Mouse (Mus musculus) urinary bladder, postnatal 10 days (tissue): ENCODE measurements around the gene Gdf15.
"Not testable (repeated sequence)": the region's sequence is repeated elsewhere in the genome, so short reads cannot be mapped to it uniquely, and the experiment has no call there.

Experiments
- DNase-seq: peaks from one replicate; pipeline ENCODE4 v3.0.0; 2022; ENCODE audit warnings: low spot score

Gene Gdf15

DNA sequence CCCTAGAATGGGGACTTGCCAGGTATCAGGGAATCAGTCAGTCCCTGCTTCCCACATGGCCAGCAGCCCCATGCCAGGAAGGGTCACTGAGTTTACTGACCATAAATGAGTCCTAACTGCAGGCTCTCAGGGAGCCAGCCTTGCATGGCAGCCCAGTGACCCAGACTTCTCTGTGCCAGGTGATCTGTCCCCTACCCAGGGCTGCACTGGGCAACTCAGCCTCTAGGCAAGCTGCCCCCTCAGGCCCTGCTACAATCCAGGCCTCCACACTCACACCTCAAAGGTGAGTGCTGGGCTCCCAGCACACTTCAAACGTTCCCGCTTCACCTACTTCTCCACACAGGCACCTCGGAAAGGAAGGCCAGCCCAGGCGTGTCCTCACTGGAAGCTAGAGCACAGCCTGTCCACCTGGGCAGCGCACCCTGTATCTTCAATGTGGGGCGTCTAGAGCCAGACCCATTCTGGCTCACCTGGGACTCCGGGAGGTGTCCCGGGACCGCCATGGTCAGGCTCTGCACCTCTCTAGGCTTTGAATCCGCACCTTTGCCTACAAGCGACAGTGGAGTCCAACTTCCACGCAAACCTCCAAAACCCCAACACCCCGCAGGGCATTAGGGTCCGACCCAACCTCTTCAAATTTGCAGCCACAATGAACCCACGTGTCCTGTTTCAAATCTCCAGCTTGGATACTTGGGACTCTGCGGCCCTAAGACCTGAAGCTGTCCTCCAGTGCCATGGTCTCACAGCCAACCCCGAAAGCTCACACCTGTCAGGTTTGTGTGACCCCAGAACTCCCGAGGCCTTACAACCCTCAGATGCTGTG, 25.3 kb downstream of the Gdf15 start:
- DNase-seq = no peak

DNA sequence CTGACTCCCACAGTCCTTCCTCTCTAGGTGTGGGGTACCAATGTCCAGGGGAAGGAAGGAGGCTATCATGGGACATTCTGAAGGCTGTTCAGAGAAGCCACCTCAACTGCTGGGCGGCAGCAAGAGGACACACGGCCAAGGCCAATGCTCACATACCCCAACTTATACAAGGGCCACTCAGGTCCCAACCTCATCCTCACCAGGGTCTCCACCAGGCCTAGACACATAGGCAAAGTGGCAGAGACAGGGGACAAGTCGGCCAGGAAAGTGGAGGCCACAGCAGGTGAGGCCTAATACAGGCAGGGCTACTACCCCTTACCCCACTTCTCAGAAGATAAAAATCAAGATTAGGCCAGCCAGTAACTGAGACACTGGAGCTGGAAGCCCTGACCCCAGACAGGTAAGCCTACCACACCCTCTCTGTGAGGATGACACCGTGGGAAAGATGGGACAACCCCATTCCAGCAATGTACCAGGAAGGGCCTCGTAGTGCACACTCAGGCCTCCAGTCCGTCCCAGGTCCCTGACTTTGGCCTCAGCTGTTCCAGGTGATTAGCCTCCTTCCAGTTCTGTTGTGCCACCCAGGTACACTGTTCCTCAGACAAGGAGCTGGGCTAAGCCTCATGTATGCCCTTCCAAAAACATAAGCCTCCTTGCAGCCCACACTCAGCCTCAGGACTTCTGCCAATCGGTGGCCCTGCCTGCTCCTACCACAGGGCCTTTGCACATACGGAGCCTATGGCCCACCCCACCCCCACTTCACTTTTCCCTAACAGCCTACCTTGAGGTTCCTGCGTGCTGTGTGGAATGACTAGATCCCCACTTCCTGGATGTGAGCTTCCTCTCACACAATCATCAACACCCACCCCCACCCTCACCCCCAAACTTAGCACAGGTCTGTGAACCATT, 26.1 kb downstream of the Gdf15 start:
- no peak for DNase-seq

DNA sequence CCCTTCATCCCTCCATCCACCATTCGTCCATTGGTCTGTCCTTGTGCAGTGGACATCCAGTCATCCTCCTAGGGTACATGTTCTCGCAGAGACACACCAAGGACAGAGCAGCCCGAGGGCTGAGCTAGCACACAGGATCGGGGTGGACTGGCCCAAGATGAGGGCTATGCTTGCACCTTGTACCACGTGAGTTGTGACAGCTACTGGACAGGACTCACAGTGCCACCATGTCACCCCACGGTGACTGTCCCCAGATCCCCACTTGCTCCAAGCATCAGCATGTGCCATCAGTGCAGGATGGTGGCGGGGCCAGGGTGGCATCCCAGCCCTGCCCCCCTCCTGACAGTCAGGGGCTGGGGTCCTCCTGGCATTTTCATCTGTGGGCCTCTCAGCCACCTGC, 27.7 kb downstream of the Gdf15 start:
- DNase-seq = no peak

DNA sequence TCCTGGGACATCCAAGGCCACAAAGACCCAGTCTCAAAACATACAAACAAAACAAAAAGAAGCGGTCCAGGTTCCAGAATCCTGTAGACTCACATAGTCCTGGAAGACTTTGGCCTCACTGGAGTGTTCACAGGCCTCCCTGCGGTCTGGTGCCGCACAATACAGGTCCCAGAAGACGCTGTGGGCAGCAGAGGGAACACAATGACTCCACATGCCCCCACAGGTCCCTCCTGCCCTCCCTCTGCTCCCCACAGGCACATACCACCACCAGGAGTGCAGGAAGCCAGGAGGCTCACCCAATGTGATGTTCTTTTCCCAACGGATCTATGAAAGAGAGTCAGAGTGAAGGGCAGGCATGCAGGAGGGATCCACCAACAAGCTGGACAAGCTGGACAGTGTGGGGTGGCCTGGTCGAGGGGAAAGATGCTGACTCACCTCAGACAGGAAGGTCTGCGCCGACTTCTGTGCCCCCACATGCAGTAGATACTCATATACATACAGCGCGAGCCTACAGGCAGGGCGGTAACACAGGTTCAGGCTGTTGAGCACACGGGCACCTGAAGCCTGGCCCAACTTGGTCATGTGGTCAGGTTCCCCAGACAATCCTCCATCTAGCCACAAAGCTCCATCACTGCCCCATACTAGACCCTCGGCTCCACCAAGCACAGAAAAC, 30.0 kb downstream of the Gdf15 start:
- DNase-seq = no peak

DNA sequence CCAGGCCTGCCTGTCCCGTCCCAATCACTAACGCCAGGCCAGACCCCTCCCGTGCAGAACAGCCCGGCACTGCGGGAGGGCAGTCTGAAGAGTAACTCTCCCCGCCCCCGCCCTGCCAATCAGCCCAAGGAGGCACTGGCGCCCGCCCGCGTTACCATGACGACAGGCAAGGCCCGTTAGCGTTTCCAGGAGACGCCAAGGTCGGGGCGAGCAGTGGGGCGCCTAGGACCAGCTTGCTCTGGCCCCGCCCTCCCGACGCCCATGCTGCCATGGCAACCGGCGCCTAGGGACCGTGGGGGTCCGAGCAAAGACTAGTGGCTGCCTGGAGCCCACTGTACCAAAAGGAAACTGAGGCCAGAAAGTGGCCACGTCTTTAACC, 31.0 kb downstream of the Gdf15 start:
- DNase-seq = no peak

DNA sequence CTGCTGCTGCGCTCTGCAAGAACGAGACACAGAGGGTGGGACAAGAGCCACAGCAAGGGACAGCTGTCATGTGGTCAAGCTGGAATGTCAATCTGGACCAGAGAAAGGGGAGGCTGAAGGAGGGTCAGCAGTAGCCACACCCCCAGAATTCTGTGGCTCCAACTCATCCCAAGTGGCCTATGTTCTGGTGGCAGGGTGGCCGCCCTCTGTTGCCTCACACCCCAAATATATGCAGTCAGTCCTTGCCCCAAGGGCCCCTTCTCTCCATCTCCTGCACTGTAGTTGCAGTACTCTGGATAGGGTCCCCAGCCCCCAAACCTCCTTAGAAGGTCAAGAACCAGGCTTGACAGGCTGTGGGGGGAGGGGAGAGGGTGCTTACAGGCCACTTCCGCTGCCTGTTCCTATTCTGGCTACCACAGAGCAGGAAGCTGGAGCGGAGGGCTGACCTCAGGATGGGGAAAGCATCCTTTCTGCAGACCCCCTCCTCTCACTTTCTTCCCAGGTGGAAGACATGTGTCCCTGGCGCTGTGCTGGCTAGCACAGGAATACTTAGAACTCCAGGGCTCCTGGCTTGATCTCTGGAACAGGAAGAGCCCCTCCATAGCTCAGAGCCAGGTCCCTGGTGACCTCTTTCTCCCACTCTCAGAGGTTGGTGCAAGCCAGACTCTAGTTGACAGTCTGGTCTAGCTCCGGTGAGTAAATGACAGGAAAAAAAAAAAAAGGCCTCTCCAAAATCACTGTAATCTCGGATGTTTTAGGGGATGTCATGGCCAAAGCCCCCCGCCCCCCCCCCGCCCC, 31.6 kb downstream of the Gdf15 start:
- DNase-seq = no peak

DNA sequence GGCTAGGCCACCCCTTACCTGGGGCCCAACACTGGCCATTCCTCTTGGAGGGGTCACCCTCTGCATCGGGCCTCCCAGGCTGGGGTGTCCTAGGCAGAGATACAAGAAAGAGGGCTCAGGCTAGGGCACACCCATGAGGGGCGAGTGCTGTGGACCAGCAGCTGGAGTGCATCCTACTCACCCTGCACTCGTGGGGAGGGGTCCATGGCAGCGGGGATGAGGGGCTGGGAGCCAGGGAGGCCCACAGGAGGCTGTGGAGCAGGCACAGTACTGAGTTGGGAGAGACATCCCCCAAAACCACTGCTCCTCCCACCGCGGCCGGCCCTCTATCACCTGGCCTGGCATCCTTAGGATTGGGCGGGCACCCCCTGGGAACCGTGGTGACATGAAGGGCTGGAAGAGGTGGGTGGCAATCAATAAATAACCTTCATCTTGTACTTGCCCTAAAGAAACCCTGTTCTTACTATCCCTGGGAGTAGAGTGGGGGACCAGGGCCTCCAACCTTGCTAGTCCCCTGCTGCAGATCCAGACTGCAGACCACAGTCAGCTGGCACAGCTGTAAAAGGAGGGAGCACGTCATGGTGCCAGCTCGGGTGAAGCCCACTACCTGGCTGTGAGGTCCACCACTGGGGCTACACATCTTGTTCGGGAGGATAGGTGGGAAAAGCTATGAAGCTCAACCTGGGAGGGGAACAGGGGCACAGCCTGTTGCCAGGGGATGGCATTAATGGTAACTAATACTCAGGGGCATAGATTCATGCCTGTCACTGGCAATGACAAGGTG, 32.6 kb downstream of the Gdf15 start:
- no peak for DNase-seq

DNA sequence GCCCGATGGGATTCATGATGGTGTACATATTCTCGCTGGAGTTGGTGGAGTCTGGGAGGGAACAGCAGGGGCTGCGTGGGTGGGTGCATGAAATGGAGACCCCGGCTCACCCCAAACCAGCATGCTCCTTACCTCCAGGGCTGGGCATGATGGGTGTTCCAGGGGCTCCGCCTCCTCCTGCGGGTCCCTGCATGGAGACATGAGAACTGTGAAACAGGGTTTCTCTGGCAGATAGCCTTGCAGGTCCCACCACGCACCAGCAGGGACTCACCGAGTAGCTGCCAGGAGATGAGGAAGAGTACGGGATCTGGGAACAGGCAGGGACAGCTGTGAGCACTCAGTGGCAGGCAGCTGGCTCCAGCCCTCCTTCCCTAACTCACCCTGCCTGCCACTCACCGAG, 33.5 kb downstream of the Gdf15 start:
- no peak for DNase-seq

DNA sequence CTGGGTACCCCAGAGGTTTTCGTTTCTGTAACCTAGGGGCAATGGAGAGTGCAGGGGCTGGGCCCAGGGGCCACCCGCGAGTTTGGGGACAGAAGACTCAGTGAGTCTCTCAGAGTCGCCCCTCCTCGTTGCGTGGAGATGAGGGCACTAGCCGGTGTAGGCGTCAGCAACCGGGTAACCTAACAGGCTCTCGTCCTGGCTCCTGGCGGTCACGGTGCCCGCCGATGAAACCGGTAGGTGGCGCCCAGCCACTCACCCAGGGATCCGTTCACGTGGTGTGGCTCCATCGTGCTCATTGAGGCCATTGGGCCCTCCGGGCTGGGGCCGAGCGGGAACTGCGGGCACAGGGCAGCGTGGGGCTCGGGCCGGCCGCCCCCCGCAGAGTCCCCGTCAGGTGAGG, 34.0 kb downstream of the Gdf15 start:
- no peak for DNase-seq

DNA sequence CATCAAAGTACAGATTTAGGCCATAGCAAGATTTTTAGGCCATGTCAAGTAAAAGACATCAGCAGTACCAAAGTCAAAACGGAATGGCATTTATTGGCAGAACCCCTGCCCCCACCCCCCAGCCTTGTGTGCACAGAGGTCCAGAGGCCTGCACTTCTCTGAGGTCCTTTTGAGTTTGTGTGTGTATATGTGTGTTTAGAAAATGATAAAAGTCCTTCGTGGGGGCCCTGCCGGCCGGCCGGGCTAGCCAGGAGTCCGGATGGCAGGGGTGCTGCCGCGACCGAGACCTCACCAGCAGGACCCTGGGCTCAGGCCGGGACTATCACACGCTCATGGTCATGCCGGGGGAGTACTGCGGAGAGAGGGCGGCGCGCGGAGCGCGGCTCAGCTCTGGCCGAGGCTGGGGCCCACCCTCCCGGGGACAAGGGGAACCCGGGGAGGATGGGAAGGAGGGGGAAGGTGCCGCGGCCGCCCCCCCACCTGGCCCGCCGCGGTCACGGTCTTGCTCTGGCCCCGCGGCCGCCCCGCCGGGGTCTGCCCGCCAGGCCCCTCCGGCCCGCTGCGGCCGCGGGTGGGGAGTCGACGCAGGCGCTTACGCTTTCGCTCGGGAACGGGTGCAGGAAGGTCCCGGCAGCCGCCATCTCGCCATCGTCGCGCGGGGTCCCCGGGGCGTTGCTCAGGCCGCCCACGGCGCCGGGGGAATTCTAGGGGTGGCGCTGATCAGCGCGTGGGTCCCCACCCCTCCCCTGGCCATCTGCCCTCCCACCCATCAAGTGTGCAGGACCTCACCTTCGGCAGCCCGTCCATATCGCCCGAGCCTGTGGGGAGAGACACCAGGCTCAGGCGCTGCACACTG, 34.6 kb downstream of the Gdf15 start:
- no peak for DNase-seq

DNA sequence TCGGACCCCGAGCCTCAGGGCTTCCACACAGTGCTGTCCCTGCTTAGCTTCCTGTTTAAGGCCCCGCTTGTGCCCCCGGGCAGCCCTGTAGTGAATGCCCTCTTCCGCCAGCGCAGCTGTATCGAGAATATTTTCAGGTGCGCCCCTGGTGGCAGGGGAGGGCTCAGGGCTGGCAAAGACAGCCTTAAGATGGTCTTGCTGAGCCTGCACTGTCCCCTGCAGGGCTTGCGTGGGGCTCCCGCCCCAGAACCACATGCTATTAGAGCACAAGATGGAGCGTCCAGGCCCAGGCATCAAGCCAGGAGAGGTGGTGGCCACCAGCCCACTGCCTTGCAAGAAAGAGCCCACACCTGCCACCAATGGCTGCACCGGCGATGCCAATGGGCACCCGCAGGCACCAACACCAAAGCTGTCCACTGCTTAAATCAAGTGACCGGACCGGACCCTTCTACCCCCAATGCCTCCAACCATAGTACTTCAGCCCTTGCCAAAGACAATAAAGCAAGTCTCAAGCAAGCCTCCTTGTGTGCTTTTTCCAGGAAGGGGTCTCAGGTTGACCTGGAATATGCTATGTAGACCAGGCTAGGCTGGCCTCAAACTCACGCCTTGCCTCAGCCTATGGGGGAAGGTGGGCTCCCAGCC, 35.4 kb downstream of the Gdf15 start:
- DNase-seq = no peak

DNA sequence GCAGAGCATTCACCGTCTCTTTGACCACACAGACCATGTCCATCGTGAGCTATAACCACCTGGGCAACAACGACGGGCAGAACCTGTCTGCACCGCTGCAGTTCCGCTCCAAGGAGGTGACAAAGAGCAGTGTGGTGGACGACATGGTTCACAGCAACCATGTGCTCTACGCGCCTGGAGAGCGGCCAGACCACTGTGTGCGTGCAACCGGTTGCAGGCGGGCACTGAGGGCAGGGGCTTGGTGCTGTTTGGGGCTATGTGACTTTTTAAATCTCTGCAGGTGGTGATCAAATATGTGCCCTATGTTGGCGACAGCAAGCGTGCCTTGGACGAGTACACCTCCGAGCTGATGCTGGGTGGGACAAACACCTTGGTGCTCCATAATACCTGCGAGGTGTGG, 36.0 kb downstream of the Gdf15 start:
- DNase-seq = no peak

DNA sequence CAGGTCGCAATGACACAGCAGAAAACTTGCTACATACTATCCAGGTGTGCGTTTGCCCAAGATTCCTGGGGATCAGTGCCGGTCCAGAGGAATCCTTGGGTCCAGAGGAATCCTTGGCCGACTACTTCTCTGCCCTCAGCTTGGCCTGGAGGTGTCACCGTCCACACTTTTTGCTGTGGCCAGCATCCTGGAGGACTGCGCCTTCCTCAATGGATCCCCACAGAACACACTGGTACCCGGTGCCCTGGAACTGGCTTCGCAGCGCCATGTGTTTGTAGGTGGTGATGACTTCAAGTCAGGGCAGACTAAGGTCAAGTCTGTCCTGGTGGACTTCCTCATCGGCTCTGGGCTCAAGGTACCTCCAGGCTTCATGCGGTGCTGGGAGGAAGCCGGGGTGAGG, 36.4 kb downstream of the Gdf15 start:
- no peak for DNase-seq

DNA sequence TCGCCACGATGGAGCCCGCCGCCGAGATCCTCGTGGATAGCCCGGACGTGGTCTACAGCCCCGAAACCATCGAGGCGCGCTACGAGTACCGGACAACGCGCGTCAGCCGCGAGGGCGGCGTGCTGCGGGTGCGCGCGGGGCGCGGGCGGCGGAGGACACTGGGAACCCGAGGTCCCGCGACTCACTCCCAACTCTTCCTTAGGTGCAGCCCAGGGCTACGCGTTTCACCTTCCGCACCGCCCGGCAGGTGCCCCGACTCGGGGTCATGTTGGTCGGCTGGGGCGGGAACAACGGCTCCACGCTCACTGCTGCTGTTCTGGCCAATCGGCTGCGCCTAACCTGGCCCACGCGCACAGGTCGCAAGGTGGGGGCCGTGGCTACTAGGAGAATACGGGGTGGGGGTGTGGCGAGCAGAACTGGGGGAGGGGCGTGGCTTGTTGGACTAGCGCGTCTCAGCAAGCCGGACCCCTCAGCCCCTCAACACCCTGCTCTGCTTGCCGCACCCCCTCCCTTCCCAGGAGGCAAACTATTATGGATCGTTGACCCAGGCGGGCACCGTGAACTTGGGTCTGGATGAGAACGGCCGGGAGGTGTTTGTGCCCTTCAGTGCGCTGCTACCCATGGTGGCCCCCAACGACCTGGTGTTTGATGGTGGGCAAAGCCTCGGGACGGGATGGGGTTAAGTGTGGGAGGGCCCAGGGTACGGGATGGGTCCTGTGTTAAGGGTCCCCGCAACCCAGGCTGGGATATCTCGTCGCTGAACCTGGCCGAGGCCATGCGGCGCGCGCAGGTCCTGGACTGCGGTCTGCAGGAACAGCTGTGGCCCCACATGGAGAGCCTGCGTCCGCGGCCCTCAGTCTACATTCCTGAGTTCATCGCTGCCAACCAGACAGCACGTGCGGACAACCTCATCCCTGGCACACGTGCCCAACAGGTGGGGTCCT, 37.4 kb downstream of the Gdf15 start:
- no peak for DNase-seq

DNA sequence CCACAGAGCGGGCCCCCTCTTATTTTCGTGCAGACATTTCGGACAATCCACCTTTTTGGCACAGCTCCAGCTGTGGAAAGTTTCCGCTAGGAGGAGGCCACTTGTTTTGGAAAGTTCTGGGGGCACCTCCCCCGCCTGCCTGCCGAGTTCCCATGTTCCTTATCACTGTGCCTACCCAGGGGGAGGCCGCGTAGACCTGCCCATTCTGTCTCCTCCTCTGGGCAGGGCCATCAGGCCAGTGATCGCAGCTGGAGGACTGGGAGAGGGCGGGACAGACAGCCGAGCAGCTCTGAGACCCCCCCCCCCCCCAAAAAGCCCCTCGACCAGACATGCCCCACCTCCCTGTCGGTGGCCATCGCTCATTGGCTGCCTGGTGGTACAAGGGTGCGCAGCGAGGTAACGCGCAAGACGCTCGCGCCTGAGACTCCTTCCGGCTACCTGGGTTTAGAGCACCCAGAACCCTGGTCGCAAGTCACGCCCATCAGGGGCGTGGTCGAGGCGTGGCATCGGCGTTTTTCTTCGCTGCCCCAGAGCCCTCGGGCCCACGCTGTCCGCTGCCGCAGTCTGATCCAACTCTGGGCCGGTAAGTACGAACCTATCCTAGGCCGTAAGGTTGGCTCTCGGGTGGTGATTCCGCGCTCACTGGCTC, 38.2 kb downstream of the Gdf15 start, which contains the start of gene Isyna1:
Gene Isyna1, plus strand, starts transcription at position 413 of the 649 bp plus-strand sequence.
- DNase-seq = no peak

DNA sequence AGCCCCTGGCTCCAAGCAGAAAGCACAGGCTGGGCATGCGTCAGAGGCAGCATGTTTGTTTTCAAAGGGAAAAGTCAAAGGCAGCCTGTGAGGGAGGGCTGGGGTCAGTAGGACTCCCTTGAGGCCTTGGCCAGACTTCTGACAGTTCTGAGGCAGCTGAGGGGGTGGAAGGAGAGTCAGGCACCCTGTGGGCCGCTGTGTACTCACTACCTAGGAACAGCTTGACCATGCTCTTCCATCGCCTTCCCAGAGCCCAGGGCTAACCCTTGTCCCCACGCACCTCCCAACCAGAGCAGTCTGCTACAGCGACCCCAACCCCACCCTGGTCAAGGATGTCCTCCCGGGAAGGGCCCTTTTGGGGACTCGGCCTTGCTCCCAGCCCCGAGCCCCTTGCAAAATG, 39.1 kb downstream of the Gdf15 start:
- DNase-seq = no peak

DNA sequence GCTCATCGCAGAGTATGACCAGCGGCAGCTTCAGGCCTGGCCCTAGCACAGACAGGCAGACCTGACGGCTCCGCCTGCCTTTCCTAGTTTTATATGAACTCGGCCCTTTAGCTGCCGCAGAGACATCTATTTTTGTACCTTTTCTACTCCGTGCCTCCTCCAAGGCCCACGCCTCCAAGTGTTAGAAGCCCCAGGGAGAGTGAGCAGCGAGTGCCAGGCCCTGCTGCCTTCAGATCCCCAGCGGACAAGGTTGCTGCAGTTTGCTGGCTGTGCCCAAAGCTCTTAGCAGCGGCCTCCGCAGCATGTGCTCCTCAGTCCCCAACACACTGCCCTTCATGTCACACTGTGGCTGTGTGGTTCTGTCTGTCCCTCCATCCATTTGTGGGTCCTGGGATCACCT, 40.7 kb downstream of the Gdf15 start:
- no peak for DNase-seq

DNA sequence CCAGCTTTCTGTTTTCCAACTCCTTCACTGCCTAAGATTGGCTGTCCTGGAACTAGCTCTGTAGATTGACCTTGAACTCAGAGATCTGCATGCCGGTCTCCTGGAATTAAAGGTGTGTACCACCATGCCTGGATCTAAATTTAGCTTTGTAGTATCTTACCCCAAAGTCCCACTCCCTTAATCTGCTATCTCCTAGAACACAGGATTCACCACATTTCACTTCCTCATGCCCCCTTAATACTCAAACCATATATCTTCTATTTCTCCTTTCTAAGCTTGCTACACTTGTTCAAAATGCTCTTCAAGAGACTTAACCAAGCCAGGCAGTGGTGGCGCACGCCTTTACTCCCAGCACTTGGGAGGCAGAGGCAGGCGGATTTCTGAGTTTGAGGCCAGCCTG, 44.3 kb downstream of the Gdf15 start:
- not testable (repeated sequence) for DNase-seq
